Mouse (Mus musculus) kidney, adult 2 months (tissue): ENCODE measurements around the gene Phkb.

Experiments used
- CTCF ChIP-seq: fragments of 200-500 bp; conservative IDR thresholded peaks from 2 replicates; pipeline ENCODE4 v1.5.1; 2011; ENCODE audit warnings: low read depth, mild to moderate bottlenecking, control low read depth, low read length, moderate library complexity, mixed read lengths; ENCODE audit not compliant: insufficient read depth, insufficient read length
- POLR2A ChIP-seq: fragments of 200-500 bp; IDR thresholded peaks from one replicate; pipeline ENCODE4 v1.6.1; 2011; ENCODE audit warnings: low read depth, low read length, control low read depth

DNA sequence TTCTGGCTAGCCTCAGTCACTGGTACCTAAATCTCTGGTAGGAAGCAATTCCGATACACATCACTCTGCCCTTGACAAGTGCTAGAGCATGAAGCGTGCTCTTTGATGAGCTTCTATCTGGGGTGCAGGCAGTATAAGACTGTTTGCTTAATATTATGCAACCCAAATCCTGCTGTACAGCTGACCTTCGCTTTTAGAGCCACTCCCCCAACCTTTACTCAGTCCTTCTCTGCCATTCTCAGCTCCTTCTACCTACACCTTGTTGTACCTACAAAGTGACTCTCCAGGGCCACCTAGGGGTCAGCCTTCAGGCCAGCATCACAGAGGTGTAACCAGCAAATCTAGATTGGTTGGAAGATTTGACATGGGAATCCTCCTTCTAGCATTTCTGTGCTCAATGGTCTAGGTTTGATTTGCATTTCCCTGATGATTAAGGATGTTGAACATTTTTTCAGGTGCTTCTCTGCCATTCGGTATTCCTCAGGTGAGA, 136.9 kb downstream of the Phkb start:
- TF ChIP-seq POLR2A = no peak
- TF ChIP-seq CTCF = no peak; the same call in 1 of the 2 replicates
